Mouse (Mus musculus): ENCODE measurements at regions not wholly inside any gene's neighbourhood (a gene's known extent, or its start where the extent isn't known, plus 50 kb on each side); places are given as distances from the start of the nearest gene placed in this dataset.

DNA sequence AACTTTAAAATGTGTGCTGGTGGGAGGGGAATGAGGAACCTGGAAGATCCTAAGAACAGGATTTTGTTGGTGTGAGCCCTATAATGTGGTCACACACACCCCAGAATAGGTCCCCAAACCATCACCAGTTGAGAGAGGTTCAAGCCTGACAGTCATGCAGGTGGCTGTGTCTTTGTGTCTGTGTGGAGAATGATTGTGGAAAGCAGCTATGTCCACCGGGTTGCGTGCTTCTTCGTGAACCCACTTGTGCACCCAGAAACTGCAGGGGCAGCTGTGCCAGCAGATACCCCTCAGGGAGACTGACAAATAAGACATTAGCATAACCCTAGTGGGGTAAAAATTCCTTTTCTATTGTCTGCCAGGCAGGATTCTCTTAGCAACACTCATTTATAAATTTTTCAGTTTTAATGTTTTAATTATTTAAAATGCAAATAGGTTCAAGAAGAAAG, 266.8 kb upstream of the Irx4 start:
- H3K27me3 ChIP-seq (ENCODE audit: control insufficient read depth, insufficient read depth, low read length), result no peaks in the 10 kb centered on the region
- DNase-seq (ENCODE audit: low read depth in 1 of 2, low spot score in 2 of 2), result no peak
- TF ChIP-seq POLR2A (IDR thresholded peaks at IDR 0.05; ENCODE audit: low read depth, low read length) (no peak), CTCF (IDR thresholded peaks at IDR 0.05; ENCODE audit: extremely low read depth, insufficient read depth, insufficient read length, insufficient replicate concordance) (no peak)
- no peak overlapping the region for H3K4me3 ChIP-seq (ENCODE audit: extremely low read depth, insufficient read depth, insufficient read length)
- H3K36me3 ChIP-seq (ENCODE audit: control insufficient read depth, insufficient read depth, low read length), result no peaks in the 10 kb centered on the region
- no peaks in the 10 kb centered on the region for H3K4me1 ChIP-seq (ENCODE audit: control insufficient read depth, insufficient read depth, insufficient read length)
- H3K27ac ChIP-seq (ENCODE audit: insufficient read depth, low read length), result no peak overlapping the region
- 88% methylated on average over 3 of the region's 3 CpGs for WGBS

DNA sequence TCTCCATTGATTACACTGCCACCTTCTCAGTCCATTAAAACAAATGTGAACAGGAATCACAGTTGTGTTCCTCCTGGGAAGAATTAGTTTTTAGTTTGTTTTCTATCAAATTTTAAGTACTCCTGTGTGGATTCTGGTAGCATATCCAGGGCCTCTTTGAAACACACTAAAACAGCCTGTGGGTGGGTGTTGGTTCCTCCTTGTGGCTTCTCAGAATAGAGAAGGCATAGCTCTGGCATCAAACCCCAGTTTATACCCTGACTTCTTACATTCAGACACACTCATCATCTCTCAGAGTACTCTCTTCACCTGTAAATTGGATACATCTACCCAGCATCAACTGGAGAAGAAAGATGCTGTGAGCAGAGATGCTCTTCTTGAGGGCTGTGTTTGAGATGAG, 265.7 kb upstream of the Irx4 start:
- Histone ChIP-seq H3K27ac (ENCODE audit: insufficient read depth, low read length) (no peak overlapping the region), H3K4me3 (ENCODE audit: extremely low read depth, insufficient read depth, insufficient read length) (no peak overlapping the region), H3K27me3 (ENCODE audit: control insufficient read depth, insufficient read depth, low read length) (no peaks in the 10 kb centered on the region), H3K4me1 (ENCODE audit: control insufficient read depth, insufficient read depth, insufficient read length) (no peaks in the 10 kb centered on the region), H3K36me3 (ENCODE audit: control insufficient read depth, insufficient read depth, low read length) (no peaks in the 10 kb centered on the region)
- TF ChIP-seq CTCF (IDR thresholded peaks at IDR 0.05; ENCODE audit: extremely low read depth, insufficient read depth, insufficient read length, insufficient replicate concordance) (no peak), POLR2A (IDR thresholded peaks at IDR 0.05; ENCODE audit: low read depth, low read length) (no peak)
- DNase-seq (ENCODE audit: low read depth in 1 of 2, low spot score in 2 of 2), result no peak

DNA sequence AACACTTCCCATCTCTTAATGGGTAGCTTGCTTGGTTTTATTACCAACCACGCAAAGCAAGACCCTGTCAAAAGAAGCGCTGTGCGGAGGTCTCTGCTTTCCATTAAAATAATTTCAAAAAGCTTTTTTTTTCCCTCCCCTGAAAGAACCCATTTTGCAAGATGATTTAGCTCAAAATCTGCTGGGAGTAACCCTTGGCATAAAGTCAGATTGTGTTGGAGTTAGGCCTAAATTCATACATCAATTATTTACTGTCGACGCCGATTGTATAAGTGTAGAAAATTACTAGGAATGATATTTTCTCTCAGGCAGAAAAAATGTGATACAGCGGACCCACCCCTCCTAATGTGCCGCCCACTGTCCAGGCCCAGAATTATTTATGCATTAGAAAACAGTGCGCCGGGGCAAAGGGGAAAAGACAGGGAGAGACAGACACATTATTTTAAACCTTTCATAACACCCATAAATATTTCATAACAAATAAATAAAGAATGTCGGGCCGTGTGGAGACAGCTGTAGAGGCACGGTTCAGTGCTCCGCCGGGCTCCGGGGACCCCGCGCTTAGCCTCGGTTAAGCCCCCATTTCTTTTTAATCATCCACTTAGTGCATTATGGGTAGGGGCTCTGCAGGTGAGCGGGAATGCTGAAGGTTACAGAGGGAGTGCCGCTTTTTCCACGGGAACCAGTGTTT, 251.3 kb upstream of the Irx4 start:
- H3K27ac ChIP-seq (ENCODE audit: insufficient read depth, low read length), result no peak overlapping the region
- no peaks in the 10 kb centered on the region for H3K36me3 ChIP-seq (ENCODE audit: control insufficient read depth, insufficient read depth, low read length)
- H3K27me3 ChIP-seq (ENCODE audit: control insufficient read depth, insufficient read depth, low read length), result no peaks in the 10 kb centered on the region
- no peaks in the 10 kb centered on the region for H3K4me1 ChIP-seq (ENCODE audit: control insufficient read depth, insufficient read depth, insufficient read length)
- no peak for TF ChIP-seq POLR2A (IDR thresholded peaks at IDR 0.05; ENCODE audit: low read depth, low read length)
- TF ChIP-seq CTCF (IDR thresholded peaks at IDR 0.05; ENCODE audit: extremely low read depth, insufficient read depth, insufficient read length, insufficient replicate concordance), result no peak
- 77% methylated on average over 22 of the region's 22 CpGs for WGBS
- DNase-seq (ENCODE audit: low read depth in 1 of 2, low spot score in 2 of 2), result no peak
- no peak overlapping the region for H3K4me3 ChIP-seq (ENCODE audit: extremely low read depth, insufficient read depth, insufficient read length)

DNA sequence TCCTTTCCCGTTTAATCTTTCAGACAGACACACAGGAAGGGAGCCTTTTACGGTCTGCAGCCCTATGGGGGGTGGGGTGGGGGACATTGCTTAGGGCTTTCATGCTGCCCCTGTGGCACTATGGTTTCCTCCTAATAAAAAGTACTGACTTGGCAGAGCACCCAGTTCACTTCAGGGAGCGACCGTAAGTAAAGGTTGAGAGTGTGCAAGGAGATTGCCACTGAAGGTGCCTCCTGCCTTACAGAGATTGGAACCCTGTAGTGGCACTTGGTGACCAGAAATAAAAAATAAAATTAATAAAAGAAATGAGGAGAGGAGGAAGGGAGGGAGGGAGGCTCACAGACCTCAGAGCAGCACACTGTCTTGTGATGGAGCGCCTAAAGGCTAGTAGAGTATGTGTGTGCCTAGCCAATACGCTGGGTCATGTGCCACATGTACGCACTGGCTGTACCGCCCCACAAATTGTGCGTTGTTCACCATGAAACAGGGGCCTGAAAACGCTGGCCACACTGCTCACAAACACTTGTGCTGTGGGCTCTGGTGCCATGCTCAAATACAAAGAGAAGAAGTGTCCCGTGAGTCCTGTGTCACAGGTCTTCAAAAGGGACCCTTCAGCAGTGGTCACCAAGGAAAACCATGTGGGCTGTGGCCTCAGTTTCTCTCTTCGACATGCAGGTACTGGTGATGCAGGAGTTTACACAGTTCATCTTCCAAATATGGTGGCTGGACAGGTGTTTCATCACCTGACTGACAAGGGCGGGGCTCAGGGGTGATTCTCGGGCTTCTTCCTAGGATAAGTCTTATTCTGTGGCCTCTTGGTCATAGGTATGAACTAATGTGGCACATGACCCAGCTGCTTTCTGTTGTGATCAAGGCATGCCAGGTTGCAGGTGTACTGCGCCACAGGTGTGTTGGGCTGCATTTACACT, 250.5 kb upstream of the Irx4 start:
- no peaks in the 10 kb centered on the region for H3K27me3 ChIP-seq (ENCODE audit: control insufficient read depth, insufficient read depth, low read length)
- WGBS, result 81% methylated on average over 15 of the region's 15 CpGs
- H3K36me3 ChIP-seq (ENCODE audit: control insufficient read depth, insufficient read depth, low read length), result no peaks in the 10 kb centered on the region
- no peak overlapping the region for H3K27ac ChIP-seq (ENCODE audit: insufficient read depth, low read length)
- no peak for DNase-seq (ENCODE audit: low read depth in 1 of 2, low spot score in 2 of 2)
- TF ChIP-seq POLR2A (IDR thresholded peaks at IDR 0.05; ENCODE audit: low read depth, low read length) (no peak), CTCF (IDR thresholded peaks at IDR 0.05; ENCODE audit: extremely low read depth, insufficient read depth, insufficient read length, insufficient replicate concordance) (no peak)
- H3K4me1 ChIP-seq (ENCODE audit: control insufficient read depth, insufficient read depth, insufficient read length), result no peaks in the 10 kb centered on the region
- H3K4me3 ChIP-seq (ENCODE audit: extremely low read depth, insufficient read depth, insufficient read length), result no peak overlapping the region

DNA sequence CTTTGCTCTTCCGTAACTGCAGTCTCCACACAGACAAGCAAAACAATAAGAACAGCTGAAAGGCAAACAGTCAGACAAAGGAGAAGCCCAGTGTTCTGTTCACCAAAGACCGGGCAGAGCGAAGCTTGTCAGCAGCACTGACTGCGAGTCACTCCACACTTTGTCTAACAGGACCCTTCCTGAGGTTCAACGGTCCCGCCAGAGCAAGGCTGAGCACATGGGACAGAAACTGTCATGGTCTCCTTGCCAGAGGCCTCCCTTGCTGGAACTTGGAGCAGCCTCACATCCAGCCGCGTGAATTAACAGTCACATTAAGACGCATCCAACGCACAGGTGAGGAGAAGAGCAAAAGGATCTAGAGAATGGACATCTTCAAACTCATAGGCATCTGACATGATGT, 241.1 kb upstream of the Irx4 start:
- DNase-seq (ENCODE audit: low read depth in 1 of 2, low spot score in 2 of 2), result no peak
- Histone ChIP-seq H3K36me3 (ENCODE audit: control insufficient read depth, insufficient read depth, low read length) (no peaks in the 10 kb centered on the region), H3K27me3 (ENCODE audit: control insufficient read depth, insufficient read depth, low read length) (no peaks in the 10 kb centered on the region), H3K4me3 (ENCODE audit: extremely low read depth, insufficient read depth, insufficient read length) (no peak overlapping the region), H3K27ac (ENCODE audit: insufficient read depth, low read length) (no peak overlapping the region), H3K4me1 (ENCODE audit: control insufficient read depth, insufficient read depth, insufficient read length) (no peaks in the 10 kb centered on the region)
- TF ChIP-seq CTCF (IDR thresholded peaks at IDR 0.05; ENCODE audit: extremely low read depth, insufficient read depth, insufficient read length, insufficient replicate concordance), result no peak
- no peak for TF ChIP-seq POLR2A (IDR thresholded peaks at IDR 0.05; ENCODE audit: low read depth, low read length)
- 90% methylated on average over 10 of the region's 10 CpGs for WGBS

DNA sequence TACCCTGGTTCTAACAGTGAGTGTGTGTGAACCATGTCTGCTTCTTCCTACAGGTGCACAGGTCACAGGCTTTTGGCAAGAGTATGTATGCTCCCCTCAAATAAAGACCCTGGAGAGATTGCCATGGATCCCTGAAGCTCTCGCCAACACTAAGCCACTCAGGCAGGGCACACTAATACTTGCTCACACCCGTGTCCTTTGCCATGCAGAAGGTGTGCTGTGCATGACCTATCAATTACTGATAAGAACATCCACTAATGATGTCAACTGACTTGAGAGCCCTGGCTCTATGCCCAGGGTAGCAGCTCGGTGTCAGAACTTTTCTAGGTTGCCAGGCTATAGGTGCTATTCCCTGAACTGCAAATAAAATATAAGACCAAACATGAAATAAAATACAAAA, 229.1 kb upstream of the Irx4 start:
- H3K4me3 ChIP-seq (ENCODE audit: extremely low read depth, insufficient read depth, insufficient read length), result no peak overlapping the region
- no peaks in the 10 kb centered on the region for H3K27me3 ChIP-seq (ENCODE audit: control insufficient read depth, insufficient read depth, low read length)
- H3K36me3 ChIP-seq (ENCODE audit: control insufficient read depth, insufficient read depth, low read length), result no peaks in the 10 kb centered on the region
- no peaks in the 10 kb centered on the region for H3K4me1 ChIP-seq (ENCODE audit: control insufficient read depth, insufficient read depth, insufficient read length)
- no peak for TF ChIP-seq CTCF (IDR thresholded peaks at IDR 0.05; ENCODE audit: extremely low read depth, insufficient read depth, insufficient read length, insufficient replicate concordance)
- no peak for TF ChIP-seq POLR2A (IDR thresholded peaks at IDR 0.05; ENCODE audit: low read depth, low read length)
- no peak overlapping the region for H3K27ac ChIP-seq (ENCODE audit: insufficient read depth, low read length)
- WGBS, result 79% methylated on average over 3 of the region's 3 CpGs
- DNase-seq (ENCODE audit: low read depth in 1 of 2, low spot score in 2 of 2), result no peak

DNA sequence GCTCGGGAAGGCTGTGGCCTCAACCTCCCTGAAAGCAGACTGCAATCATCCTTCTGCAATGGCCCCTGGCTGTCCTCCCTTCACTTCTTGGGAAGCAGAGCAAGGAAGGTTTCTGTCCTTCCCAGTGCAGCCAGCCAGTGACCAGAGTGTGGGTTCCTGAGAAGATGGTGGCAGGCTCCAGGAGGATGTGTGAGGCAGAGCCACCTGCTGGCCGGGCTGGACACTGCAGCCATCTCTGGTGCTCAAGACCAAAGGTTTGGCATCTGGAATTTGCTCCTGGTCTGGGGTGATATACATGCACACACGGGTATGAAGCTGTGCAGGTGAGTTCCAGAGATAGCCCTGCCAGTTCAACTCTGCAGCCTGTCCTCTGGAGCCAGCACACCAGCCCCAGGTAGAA, 227.2 kb upstream of the Irx4 start:
- Histone ChIP-seq H3K4me3 (ENCODE audit: extremely low read depth, insufficient read depth, insufficient read length) (no peak overlapping the region), H3K27ac (ENCODE audit: insufficient read depth, low read length) (no peak overlapping the region), H3K36me3 (ENCODE audit: control insufficient read depth, insufficient read depth, low read length) (no peaks in the 10 kb centered on the region), H3K4me1 (ENCODE audit: control insufficient read depth, insufficient read depth, insufficient read length) (no peaks in the 10 kb centered on the region), H3K27me3 (ENCODE audit: control insufficient read depth, insufficient read depth, low read length) (no peaks in the 10 kb centered on the region)
- 36% methylated on average over 3 of the region's 3 CpGs for WGBS
- no peak for DNase-seq (ENCODE audit: low read depth in 1 of 2, low spot score in 2 of 2)
- no peak; the same call in 1 of the 2 replicates for TF ChIP-seq CTCF (IDR thresholded peaks at IDR 0.05; ENCODE audit: extremely low read depth, insufficient read depth, insufficient read length, insufficient replicate concordance)
